Mouse (Mus musculus): ENCODE results near the gene Ccdc36.

The Ccdc36 gene

DNA sequence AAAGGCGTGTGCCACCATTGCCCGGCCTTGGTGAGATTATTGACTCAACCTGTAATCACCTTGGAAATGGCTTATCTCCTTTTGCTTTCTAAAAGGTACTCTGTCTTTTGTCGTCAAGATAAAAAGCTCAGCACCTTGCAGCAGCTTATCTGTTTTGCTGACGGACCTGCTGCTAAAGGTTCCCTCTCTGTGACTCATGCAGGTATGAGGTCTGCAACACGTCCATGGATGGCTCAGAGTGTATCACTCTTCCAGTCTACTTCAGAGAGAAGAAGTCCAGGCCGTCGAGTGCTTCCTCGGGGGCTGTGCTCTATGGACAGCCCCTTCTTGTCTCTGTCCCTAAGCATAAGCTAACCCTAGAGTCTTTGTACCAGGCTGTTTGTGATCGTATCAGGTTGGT is 50.0 kb downstream of the Ccdc36 start:
- no peak for DNase-seq (ENCODE audit: low spot score)

Measured in c-Kit-positive CD71-positive TER-119-positive erythroid progenitor cells, embryonic 14.5 days (primary cell).